Mouse (Mus musculus): ENCODE results near the gene Hoxb9.

Hoxb9 gene

GRCm38 (mm10) chr11:96270996-96271540 lies at the start of gene Hoxb9:
Gene Hoxb9, plus strand, starts transcription at chr11:96271457.
- DNase-seq (ENCODE audit: extremely low spot score, low spot score) = no peak

GRCm38 (mm10) chr11:96223813-96224212 lies 47.4 kb upstream of the Hoxb9 start:
- no peak for DNase-seq (ENCODE audit: extremely low spot score, low spot score)

GRCm38 (mm10) chr11:96227676-96228075 lies 43.6 kb upstream of the Hoxb9 start:
- DNase-seq (ENCODE audit: extremely low spot score, low spot score) = no peak

GRCm38 (mm10) chr11:96234906-96235305 lies 36.4 kb upstream of the Hoxb9 start:
- peak; percentile 70 for DNase-seq (ENCODE audit: extremely low spot score, low spot score)

- peak; percentile 54 for DNase-seq (ENCODE audit: extremely low spot score, low spot score)
Measured at GRCm38 (mm10) chr11:96240211-96240610, 31.0 kb upstream of the Hoxb9 start.

GRCm38 (mm10) chr11:96250901-96251300 lies 20.4 kb upstream of the Hoxb9 start:
- peak; percentile 56 for DNase-seq (ENCODE audit: extremely low spot score, low spot score)

GRCm38 (mm10) chr11:96251480-96252031 lies 19.7 kb upstream of the Hoxb9 start:
- peak; percentile 65 for DNase-seq (ENCODE audit: extremely low spot score, low spot score)

GRCm38 (mm10) chr11:96252541-96253120 lies 18.6 kb upstream of the Hoxb9 start:
- peak; percentile 46 for DNase-seq (ENCODE audit: extremely low spot score, low spot score)

- DNase-seq (ENCODE audit: extremely low spot score, low spot score) = peak; percentile 49
Measured at GRCm38 (mm10) chr11:96254221-96254620, 17.0 kb upstream of the Hoxb9 start.

- peak; percentile 67 for DNase-seq (ENCODE audit: extremely low spot score, low spot score)
Measured at GRCm38 (mm10) chr11:96255111-96255995, 15.9 kb upstream of the Hoxb9 start.

- DNase-seq (ENCODE audit: extremely low spot score, low spot score) = no peak
Measured at GRCm38 (mm10) chr11:96255996-96256445, 15.2 kb upstream of the Hoxb9 start.

GRCm38 (mm10) chr11:96257141-96257540 lies 14.1 kb upstream of the Hoxb9 start:
- DNase-seq (ENCODE audit: extremely low spot score, low spot score) = no peak

GRCm38 (mm10) chr11:96259038-96259437 lies 12.2 kb upstream of the Hoxb9 start:
- DNase-seq (ENCODE audit: extremely low spot score, low spot score) = no peak

- DNase-seq (ENCODE audit: extremely low spot score, low spot score) = no peak
Measured at GRCm38 (mm10) chr11:96259511-96259910, 11.7 kb upstream of the Hoxb9 start.

- DNase-seq (ENCODE audit: extremely low spot score, low spot score) = peak; percentile 60
Measured at GRCm38 (mm10) chr11:96260310-96260970, 10.8 kb upstream of the Hoxb9 start.

- DNase-seq (ENCODE audit: extremely low spot score, low spot score) = peak; percentile 90
Measured at GRCm38 (mm10) chr11:96261323-96261890, 9.8 kb upstream of the Hoxb9 start.

GRCm38 (mm10) chr11:96262262-96262830 lies 8.9 kb upstream of the Hoxb9 start:
- DNase-seq (ENCODE audit: extremely low spot score, low spot score) = peak; percentile 34

- DNase-seq (ENCODE audit: extremely low spot score, low spot score) = no peak
Measured at GRCm38 (mm10) chr11:96263636-96264389, 7.4 kb upstream of the Hoxb9 start.

GRCm38 (mm10) chr11:96264390-96265020 lies 6.8 kb upstream of the Hoxb9 start:
- DNase-seq (ENCODE audit: extremely low spot score, low spot score) = peak; percentile 70

Measured in neural tube, embryonic 10.5 days (tissue).